Mouse (Mus musculus) thymus, postnatal 0 days (tissue): Measurements from ENCODE around the gene Ambra1. TPM values are rescaled to one million over a fixed set of nuclear protein-coding genes. Genes with fewer than 3 reads are reported as not detected.

ENCODE experiments used
- DNase-seq: peaks from one replicate; pipeline ENCODE4 v3.0.0-alpha.2; 2015; ENCODE audit warnings: low spot score
- polyA plus RNA-seq: library from polyadenylated mRNA; unstranded; fragments of >200 nt; fragmentation: Nextera tagmentation; extraction: Ambion mirVana; gene quantifications from 2 replicates; pipeline ENCODE4 v1.2.1, GENCODE M21; 2015

Gene Ambra1
- polyA plus RNA-seq, 1 experiment from 2014 or later = 13.0 TPM

DNA sequence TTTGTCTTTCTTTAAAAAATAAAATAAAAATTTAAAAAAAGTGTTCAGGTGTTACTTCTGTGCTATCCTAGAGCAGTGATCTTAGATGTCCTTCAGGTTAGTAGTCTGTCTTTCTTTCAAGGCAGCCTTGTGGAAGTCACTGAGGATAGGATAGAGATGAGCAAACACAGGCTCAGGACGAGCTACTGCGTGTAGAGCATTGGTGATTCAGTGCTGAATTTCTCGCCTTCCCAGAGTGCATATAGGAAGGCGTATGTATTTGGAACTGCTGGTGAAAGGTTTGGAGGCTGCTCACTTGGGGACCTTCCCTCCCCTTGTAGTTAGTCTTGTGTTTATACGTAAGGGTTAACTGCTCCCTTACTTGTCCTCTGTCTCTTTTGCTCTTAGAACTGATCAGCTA is 5.3 kb downstream of the Ambra1 start:
- no peak for DNase-seq

DNA sequence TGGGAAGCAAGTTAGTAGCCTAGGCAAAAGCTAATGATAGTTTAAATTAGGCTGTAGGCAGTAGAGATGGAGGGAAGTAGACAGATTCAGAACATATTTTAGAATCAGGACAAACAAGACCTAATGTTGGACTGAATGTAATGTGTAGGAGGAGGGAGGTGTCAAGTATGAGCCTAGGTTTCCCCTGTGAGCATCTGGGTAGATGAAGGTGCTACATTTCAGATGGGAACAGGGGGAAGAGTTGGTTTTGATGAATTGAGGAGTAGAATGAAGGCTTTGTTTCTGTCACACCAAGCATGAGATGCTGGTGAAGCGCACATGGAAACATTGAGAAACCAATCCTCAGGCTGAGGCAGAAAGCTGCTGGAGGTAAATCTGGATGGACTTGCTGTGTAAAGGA is 9.7 kb downstream of the Ambra1 start:
- no peak for DNase-seq

DNA sequence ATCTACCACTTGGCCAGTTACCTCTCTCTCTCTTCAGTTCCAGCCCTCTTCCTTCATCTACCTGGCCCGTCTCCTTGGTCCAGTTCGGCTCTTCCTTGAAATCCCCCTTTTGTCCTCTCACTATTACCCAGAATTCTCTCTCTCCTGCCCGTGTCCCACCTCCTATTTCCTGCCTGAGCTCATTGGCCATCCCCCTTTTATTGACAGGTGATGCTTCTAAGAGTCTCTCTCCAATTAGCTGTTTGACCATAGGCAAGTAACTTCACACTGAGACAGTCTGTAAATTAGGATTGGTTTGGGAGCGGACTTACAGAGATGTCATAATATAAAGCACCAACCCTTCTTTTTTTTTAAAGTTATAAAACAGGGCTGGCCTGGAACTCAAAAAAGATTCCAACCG is 14.8 kb downstream of the Ambra1 start:
- DNase-seq = no peak

GRCm38 (mm10) chr2:91749811-91750261 is 19.9 kb downstream of the Ambra1 start:
- no peak for DNase-seq

- no peak for DNase-seq
Measured at GRCm38 (mm10) chr2:91771921-91772705, 42.2 kb downstream of the Ambra1 start.

DNA sequence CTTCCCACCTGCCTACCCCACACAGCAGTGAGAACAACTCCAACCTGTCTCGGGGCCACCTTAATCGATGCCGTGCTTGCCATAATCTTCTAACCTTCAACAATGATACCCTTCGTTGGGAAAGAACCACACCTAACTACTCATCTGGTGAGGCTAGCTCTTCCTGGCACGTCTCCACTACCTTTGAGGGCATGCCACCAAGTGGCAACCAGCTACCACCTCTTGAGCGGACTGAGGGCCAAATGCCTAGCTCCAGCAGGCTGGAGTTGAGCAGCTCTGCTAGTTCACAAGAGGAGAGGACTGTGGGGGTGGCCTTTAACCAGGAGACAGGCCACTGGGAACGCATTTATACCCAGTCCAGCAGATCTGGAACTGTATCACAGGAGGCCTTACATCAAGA is 43.4 kb downstream of the Ambra1 start:
- DNase-seq = no peak

DNA sequence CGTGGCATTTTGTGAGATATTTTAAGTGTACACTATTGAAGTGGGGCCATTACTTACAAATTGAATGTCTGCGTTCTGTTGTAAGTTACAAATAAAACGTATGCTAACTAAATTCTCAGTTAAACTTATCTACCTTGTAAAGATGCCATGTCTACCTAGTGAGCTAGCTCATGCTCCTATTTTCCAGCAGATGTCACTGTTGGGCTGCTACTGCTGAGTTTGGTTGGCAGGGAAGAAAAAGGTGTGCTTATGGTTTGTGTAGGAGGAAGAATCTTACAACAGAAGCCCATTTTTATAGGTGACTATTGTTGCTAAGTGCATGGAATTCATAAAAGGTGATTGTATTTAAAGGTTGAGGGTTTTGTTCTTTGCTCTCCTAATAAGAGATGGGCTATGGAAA is 49.2 kb downstream of the Ambra1 start:
- peak; percentile 65 for DNase-seq

GRCm38 (mm10) chr2:91791621-91792020 is 61.7 kb downstream of the Ambra1 start:
- peak; percentile 26 for DNase-seq

DNA sequence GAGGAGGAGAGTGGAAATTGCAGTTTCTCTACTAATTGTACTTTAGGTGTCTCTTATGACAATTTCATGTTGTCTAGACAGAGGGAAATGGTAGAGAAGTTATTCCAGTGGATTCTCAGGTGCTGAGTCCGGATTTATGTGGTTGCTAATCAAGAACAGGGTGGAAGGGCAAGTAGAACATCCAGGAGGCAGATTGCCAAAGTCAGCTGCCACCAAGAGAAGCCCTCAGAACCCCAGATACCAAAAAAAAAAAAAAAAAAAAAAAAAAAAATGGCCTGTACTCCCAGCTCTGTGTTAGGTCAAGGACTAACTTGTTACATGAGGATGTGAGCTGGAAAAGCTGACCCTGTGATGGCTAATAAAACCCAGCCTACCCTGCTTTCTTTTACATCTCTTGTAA is 62.4 kb downstream of the Ambra1 start:
- DNase-seq = no peak

GRCm38 (mm10) chr2:91794466-91794865 is 64.5 kb downstream of the Ambra1 start:
- no peak for DNase-seq

- DNase-seq = no peak
Measured at GRCm38 (mm10) chr2:91795091-91795490, 65.2 kb downstream of the Ambra1 start.

- no peak for DNase-seq
Measured at GRCm38 (mm10) chr2:91811433-91811832, 81.5 kb downstream of the Ambra1 start.

GRCm38 (mm10) chr2:91816741-91817140 is 86.8 kb downstream of the Ambra1 start:
- no peak for DNase-seq

DNA sequence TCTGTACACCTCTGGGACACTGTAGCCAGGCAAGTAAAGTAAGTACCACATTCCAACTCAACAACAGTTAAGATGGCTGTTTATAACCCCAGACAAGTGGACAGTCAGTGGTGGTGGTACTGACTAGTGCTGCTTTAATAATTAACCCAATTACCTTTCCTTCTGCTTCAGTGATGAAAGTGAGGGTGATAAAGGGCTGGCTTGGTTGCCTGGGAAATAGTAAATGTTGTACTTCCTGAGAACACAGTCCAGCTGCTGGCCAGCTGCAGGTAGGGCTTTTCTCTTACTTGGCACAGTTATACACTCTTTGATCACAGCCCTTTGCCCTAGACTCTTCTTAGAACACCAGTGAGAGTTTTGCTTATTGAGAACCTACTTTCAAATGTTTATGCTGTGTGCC is 102.3 kb downstream of the Ambra1 start:
- no peak for DNase-seq

GRCm38 (mm10) chr2:91834272-91834671 is 104.3 kb downstream of the Ambra1 start:
- DNase-seq = no peak

GRCm38 (mm10) chr2:91835031-91835430 is 105.1 kb downstream of the Ambra1 start:
- DNase-seq = peak; percentile 32

GRCm38 (mm10) chr2:91835631-91836030 is 105.7 kb downstream of the Ambra1 start:
- no peak for DNase-seq

GRCm38 (mm10) chr2:91844085-91844484 is 114.2 kb downstream of the Ambra1 start:
- no peak for DNase-seq

- no peak for DNase-seq
Measured at GRCm38 (mm10) chr2:91852446-91853191, 122.7 kb downstream of the Ambra1 start.

DNA sequence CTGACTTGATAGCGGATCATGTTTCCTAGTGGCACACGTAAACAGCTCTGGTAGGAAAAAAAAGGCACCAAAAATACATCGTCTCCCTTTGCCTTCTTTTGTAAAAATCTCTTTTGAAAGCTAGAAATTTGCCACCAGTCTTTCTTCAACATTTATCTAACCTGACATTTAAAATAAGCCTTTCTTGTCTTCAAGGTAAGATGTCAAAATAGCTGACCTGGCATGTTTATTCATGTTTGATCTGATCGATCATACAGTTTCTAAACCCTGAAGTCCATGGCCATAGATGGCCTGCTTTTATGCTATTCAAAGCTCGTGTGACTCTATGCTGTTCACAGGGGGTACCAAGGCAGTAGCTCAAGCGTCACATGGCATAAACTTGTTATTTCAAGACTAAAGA is 124.6 kb downstream of the Ambra1 start:
- no peak for DNase-seq

DNA sequence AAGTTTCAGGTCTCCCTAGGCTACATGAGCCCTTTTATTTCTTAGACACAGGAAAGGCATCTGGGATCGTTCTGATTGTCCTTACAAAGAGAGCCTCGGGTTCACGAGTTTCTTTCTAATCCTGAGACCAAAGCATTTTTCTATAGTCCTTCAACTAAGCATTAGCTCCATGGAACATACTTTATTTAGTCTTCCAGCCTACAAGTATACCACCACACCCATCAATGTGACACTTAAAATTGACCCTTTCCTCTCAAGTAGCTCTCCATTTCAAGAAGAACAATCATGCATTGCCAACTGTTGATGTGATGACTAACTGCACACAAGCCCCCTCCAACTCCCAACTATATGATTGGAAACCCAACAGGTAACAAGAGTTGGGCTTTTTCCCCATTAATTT is 127.0 kb downstream of the Ambra1 start:
- no peak for DNase-seq

- DNase-seq = no peak
Measured at GRCm38 (mm10) chr2:91859423-91859822, 129.5 kb downstream of the Ambra1 start.

DNA sequence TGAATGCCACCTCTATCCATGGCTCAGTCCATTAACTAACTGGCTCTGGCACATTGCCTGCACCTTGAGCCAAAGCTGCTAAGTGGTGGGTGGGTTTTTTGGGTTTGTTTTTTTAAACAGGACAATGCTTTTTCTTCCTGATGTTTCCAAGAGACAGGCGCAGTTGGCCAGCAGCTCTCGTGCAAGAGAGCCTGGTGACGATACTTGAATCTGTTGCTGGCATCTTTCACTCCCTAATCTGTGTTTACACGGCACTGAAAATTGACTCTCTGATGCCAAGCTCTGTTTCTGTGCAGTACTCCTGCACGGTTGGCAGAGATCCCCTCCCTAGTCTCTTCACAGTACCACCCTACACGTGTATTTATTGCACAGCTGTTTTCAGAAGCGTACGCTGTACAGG is 140.8 kb downstream of the Ambra1 start:
- no peak for DNase-seq
